Mouse (Mus musculus): Measurements from ENCODE around the gene Olfr370. TPM values are rescaled to one million over a fixed set of nuclear protein-coding genes. Genes with fewer than 3 reads are reported as not detected.
"Not testable (repeated sequence)": the region's sequence is repeated elsewhere in the genome, so short reads cannot be mapped to it uniquely, and the experiment has no call there.

Gene Olfr370
- polyA plus RNA-seq (2015; fragmentation: Nextera tagmentation; extraction: Ambion mirVana): not detected in 2 replicates

DNA sequence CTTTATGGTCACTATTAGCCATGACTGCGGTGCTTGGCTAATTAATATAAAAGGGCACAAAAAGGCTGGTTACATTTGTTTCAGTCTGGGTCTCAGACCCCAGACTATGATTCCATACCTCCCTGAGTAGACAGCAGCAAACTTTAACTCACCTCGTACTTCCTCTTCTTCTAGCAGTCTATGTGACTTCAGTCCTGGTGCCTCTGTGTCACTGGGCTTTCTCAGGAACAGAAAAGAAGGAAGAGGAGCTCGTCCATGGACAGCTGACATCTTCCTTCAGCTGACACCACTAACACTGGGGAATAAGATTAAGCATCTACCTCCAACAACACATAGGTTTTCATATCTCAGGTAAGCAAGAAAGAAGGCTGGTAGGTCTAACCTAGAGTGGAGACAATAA lies at the start of gene Olfr370:
TSS of gene Olfr370 (plus strand) at position 45 of the 400 bp plus-strand sequence.
- H3K9me3 ChIP-seq (ENCODE audit: low read length): no peaks in the 10 kb centered on the region
- H3K36me3 ChIP-seq (replicated peaks; ENCODE audit: insufficient read depth, low read length): no peaks in the 10 kb centered on the region
- H3K27ac ChIP-seq (ENCODE audit: low read depth): no peak within 1 kb of the TSS
- no peak within 1 kb of the TSS for H3K4me2 ChIP-seq (ENCODE audit: low read depth, low read length)
- H3K9ac ChIP-seq (replicated peaks): no peak within 1 kb of the TSS
- H3K27me3 ChIP-seq (ENCODE audit: insufficient read depth, low read length): no peaks in the 10 kb centered on the region
- ATAC-seq (no peak), DNase-seq (no peak)
- no peak within 1 kb of the TSS for H3K4me3 ChIP-seq (ENCODE audit: low read depth, low read length)
- 44% methylated on average over 3 of the region's 3 CpGs for WGBS (ENCODE audit: insufficient replicate concordance)
- no peak for TF ChIP-seq EP300 (IDR thresholded peaks at IDR 0.05; ENCODE audit: low read depth)
- no peak for TF ChIP-seq CTCF (IDR thresholded peaks at IDR 0.05; ENCODE audit: low read depth)
- H3K4me1 ChIP-seq (ENCODE audit: insufficient read depth): no peaks in the 10 kb centered on the region

DNA sequence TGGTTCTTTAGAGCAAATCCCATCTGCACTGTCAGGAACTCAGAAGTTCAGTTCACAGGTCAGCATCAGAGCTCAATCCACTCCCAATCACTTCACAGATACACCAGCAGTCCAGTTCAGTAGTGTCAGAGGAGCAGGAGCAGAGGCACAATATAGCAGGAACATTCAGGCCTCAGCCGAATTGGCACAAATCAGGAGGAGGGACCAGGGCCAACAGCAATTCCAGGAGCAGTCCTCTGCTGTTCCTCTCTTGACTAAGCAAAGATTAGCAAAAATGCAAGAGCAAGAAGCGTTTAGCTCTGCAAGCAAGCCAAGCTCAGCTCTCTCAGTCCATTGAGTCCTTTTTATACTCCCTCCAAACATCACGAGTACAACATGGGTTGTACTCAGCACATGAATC lies 23.9 kb upstream of the Olfr370 start:
- H3K27ac ChIP-seq (ENCODE audit: low read depth): no peak overlapping the region
- WGBS (ENCODE audit: insufficient replicate concordance): 75% methylated on average over 3 of the region's 3 CpGs
- no peak overlapping the region for H3K4me3 ChIP-seq (ENCODE audit: low read depth, low read length)
- no peak for TF ChIP-seq EP300 (IDR thresholded peaks at IDR 0.05; ENCODE audit: low read depth)
- no peak for TF ChIP-seq CTCF (IDR thresholded peaks at IDR 0.05; ENCODE audit: low read depth)
- no peak for ATAC-seq
- no peaks in the 10 kb centered on the region for H3K27me3 ChIP-seq (ENCODE audit: insufficient read depth, low read length)
- H3K4me1 ChIP-seq (ENCODE audit: insufficient read depth): no peaks in the 10 kb centered on the region
- no peak overlapping the region for H3K4me2 ChIP-seq (ENCODE audit: low read depth, low read length)
- DNase-seq: no peak
- no peaks in the 10 kb centered on the region for H3K9me3 ChIP-seq (ENCODE audit: low read length)
- H3K9ac ChIP-seq (replicated peaks): no peak overlapping the region
- H3K36me3 ChIP-seq (replicated peaks; ENCODE audit: insufficient read depth, low read length): no peaks in the 10 kb centered on the region

DNA sequence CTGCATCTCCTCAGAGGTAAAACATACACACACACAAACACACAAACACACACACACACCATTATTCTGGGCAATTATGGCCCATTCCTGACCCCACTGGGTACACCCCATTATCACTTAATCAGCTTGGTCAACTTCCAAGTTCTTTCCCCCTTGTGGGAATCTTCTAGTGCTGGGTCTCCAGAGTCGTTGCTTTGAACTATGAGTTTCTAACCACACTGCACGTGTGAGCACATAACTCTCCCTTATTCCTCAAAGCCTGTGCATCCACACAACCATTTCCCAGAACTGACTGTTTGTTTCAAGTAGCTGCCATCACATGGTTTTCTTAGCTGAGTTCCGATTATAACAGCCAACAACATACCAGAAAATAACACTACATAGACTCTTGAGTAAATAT lies 15.1 kb upstream of the Olfr370 start:
- no peaks in the 10 kb centered on the region for H3K4me1 ChIP-seq (ENCODE audit: insufficient read depth)
- H3K9ac ChIP-seq (replicated peaks): no peak overlapping the region
- no peak for TF ChIP-seq EP300 (IDR thresholded peaks at IDR 0.05; ENCODE audit: low read depth)
- no peak for TF ChIP-seq CTCF (IDR thresholded peaks at IDR 0.05; ENCODE audit: low read depth)
- no peak overlapping the region for H3K4me3 ChIP-seq (ENCODE audit: low read depth, low read length)
- no peaks in the 10 kb centered on the region for H3K27me3 ChIP-seq (ENCODE audit: insufficient read depth, low read length)
- ATAC-seq: no peak
- no peaks in the 10 kb centered on the region for H3K9me3 ChIP-seq (ENCODE audit: low read length)
- no peak for DNase-seq
- no peak overlapping the region for H3K27ac ChIP-seq (ENCODE audit: low read depth)
- no peaks in the 10 kb centered on the region for H3K36me3 ChIP-seq (replicated peaks; ENCODE audit: insufficient read depth, low read length)
- no peak overlapping the region for H3K4me2 ChIP-seq (ENCODE audit: low read depth, low read length)
- WGBS (ENCODE audit: insufficient replicate concordance): 53% methylated on average over 3 of the region's 3 CpGs

DNA sequence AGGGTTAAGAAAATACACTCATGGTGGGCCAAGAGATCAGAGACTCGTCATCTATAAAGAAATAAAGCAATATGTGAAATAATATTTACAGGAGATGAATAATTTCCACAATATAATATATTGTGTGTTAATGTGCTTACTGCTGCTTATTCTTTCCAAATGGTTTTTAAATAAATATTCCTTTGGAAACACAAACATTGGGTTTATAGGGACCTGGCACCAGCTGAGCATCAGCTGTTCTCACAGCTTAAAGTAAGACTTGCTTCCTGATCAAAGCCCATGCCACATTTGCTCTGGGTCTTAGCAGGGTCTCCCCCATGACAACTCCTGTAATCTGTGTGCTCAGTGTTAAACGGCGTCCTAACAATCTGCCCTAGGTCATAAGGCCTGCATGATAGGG lies 14.7 kb upstream of the Olfr370 start:
- ATAC-seq; DNase-seq; H3K4me1 ChIP-seq (ENCODE audit: insufficient read depth); H3K9me3 ChIP-seq (ENCODE audit: low read length); H3K36me3 ChIP-seq (replicated peaks; ENCODE audit: insufficient read depth, low read length); H3K4me2 ChIP-seq (ENCODE audit: low read depth, low read length); H3K27ac ChIP-seq (ENCODE audit: low read depth); H3K9ac ChIP-seq (replicated peaks); H3K4me3 ChIP-seq (ENCODE audit: low read depth, low read length); H3K27me3 ChIP-seq (ENCODE audit: insufficient read depth, low read length): not testable (repeated sequence)
- 73% methylated on average over 3 of the region's 3 CpGs for WGBS (ENCODE audit: insufficient replicate concordance)

DNA sequence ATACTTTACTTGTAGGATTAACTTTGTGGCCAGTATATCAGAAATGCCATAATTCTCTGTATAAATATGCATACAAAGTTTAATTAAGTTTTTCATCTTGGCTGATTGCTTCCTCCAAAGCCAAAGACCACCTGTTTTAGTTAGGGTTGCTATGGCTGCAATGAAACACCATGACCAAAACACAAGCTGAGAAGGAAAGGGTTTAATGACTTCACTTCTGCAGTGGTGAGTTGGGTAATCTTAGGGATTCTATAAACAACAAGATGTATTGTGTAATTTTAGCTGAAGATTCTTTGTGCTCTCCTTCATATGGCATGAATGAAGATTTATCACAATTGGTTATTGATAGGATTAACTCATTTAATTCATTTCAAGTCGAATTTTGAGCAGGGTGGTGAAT lies 14.3 kb upstream of the Olfr370 start:
- no peak for ATAC-seq
- 20% methylated on average over 1 of the region's 1 CpGs for WGBS (ENCODE audit: insufficient replicate concordance)
- H3K9me3 ChIP-seq (ENCODE audit: low read length): no peaks in the 10 kb centered on the region

DNA sequence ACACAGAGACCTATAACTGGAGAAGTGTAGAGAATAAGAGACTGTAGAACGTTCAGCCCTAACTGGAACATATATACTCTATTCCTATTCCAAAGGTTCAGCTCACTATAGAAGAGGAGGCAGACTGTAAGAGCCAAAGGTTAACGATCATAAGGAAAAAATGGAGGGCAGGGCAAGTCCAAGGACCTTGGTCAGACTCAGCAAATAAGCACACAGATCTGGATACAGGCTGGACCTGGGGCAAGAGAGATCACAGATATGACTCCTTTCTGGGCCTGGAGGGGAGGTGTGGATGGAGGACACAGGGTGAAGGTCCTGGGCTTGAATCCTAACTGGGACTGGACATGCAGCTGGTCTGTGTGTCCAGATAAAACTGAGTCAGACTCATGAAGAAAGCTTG lies 778 bp upstream of the Olfr370 start:
- DNase-seq (no peak), ATAC-seq (no peak)
- TF ChIP-seq CTCF (IDR thresholded peaks at IDR 0.05; ENCODE audit: low read depth) (no peak), EP300 (IDR thresholded peaks at IDR 0.05; ENCODE audit: low read depth) (no peak)
- Histone ChIP-seq H3K9ac (replicated peaks) (no peak overlapping the region), H3K27me3 (ENCODE audit: insufficient read depth, low read length) (no peaks in the 10 kb centered on the region), H3K9me3 (ENCODE audit: low read length) (no peaks in the 10 kb centered on the region), H3K27ac (ENCODE audit: low read depth) (no peak overlapping the region), H3K4me3 (ENCODE audit: low read depth, low read length) (no peak overlapping the region), H3K36me3 (replicated peaks; ENCODE audit: insufficient read depth, low read length) (no peaks in the 10 kb centered on the region), H3K4me2 (ENCODE audit: low read depth, low read length) (no peak overlapping the region), H3K4me1 (ENCODE audit: insufficient read depth) (no peaks in the 10 kb centered on the region)
- WGBS (ENCODE audit: insufficient replicate concordance): 77% methylated on average over 2 of the region's 2 CpGs

More for the DNA sequence above, 14.3 kb upstream of the Olfr370 start:
- Histone ChIP-seq H3K36me3 (replicated peaks; ENCODE audit: insufficient read depth, low read length) (no peaks in the 10 kb centered on the region), H3K27me3 (ENCODE audit: insufficient read depth, low read length) (no peaks in the 10 kb centered on the region), H3K4me2 (ENCODE audit: low read depth, low read length) (no peak overlapping the region), H3K4me1 (ENCODE audit: insufficient read depth) (no peaks in the 10 kb centered on the region), H3K9ac (replicated peaks) (no peak overlapping the region), H3K27ac (ENCODE audit: low read depth) (no peak overlapping the region), H3K4me3 (ENCODE audit: low read depth, low read length) (no peak overlapping the region)
- no peak for DNase-seq
- no peak for TF ChIP-seq EP300 (IDR thresholded peaks at IDR 0.05; ENCODE audit: low read depth)

DNA sequence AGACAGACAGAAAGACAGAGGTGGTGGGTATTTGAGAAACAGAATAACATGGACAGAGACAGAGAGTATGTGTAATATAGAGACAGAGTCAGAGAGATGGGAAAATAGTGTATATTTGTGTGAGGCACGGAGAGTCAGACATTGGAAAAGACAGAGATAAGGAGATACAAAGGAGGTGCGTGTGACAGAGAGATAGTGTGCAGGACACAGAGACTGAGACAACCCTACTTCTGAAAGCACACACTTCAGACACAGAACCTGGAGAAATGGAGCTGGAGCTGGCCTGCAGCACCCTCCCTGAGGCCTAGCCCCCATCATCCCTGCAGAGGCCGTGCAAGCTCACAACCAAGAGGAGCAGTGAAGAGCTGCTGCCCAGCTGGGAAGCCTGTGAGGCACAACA lies 27.1 kb downstream of the Olfr370 start:
- Histone ChIP-seq H3K36me3 (replicated peaks; ENCODE audit: insufficient read depth, low read length) (no peaks in the 10 kb centered on the region), H3K4me1 (ENCODE audit: insufficient read depth) (peaks cover 20% of the 10 kb centered on the region), H3K9ac (replicated peaks) (0 out of 2 replicates have a peak overlapping the region, but pooled peaks have one; percentile 7), H3K27ac (ENCODE audit: low read depth) (no peak overlapping the region), H3K4me3 (ENCODE audit: low read depth, low read length) (no peak overlapping the region), H3K9me3 (ENCODE audit: low read length) (no peaks in the 10 kb centered on the region), H3K4me2 (ENCODE audit: low read depth, low read length) (no peak overlapping the region), H3K27me3 (ENCODE audit: insufficient read depth, low read length) (no peaks in the 10 kb centered on the region)
- WGBS (ENCODE audit: insufficient replicate concordance): 47% methylated on average over 3 of the region's 3 CpGs
- no peak for DNase-seq
- no peak for ATAC-seq
- TF ChIP-seq CTCF (IDR thresholded peaks at IDR 0.05; ENCODE audit: low read depth) (no peak), EP300 (IDR thresholded peaks at IDR 0.05; ENCODE audit: low read depth) (peak; percentile 47; the same call in 1 of the 2 replicates)
